Comparison of ENCODE assay signal across 13 mouse cellular contexts in genomic region chr6:144955887-144956547, GRCm38 (mm10).
"Had no signal": no experiment of that assay in that cellular context is flagged by ENCODE, and none has a peak within 500 bp of the region (broad histone marks: within the 10 kb centered on the region; RNA-seq: fewer than 3 reads in every experiment).

No protein-coding gene starts in this region.

- H3K4me3 ChIP-seq: kidney, embryonic 15.5 days; midbrain, embryonic 10.5 days; myocyte; neural tube, embryonic 15.5 days had no signal

- H3K27me3 ChIP-seq: kidney, embryonic 15.5 days had no signal

- H3K27ac ChIP-seq: hindbrain, postnatal 0 days; kidney, embryonic 15.5 days; liver, embryonic 14.5 days; midbrain, embryonic 10.5 days; neural tube, embryonic 15.5 days had no signal

- H3K9ac ChIP-seq: kidney, embryonic 15.5 days; liver, embryonic 14.5 days; neural tube, embryonic 15.5 days had no signal

- ATAC-seq: hindbrain, postnatal 0 days had no signal

- H3K4me2 ChIP-seq: kidney, embryonic 15.5 days; neural tube, embryonic 15.5 days had no signal

- H3K9me3 ChIP-seq: kidney, embryonic 15.5 days; midbrain, embryonic 10.5 days; neural tube, embryonic 15.5 days had no signal

- H3K4me1 ChIP-seq: kidney, embryonic 15.5 days; midbrain, embryonic 10.5 days; neural tube, embryonic 15.5 days had no signal

- DNase-seq: kidney, adult 2 months; kidney, postnatal 14 days; liver; midbrain, embryonic 14.5 days; right cerebral cortex, adult 18-20 months; right cerebral cortex, postnatal 25 days; thymus, postnatal 4 days had no signal

- H3K36me3 ChIP-seq: kidney, embryonic 15.5 days; midbrain, embryonic 10.5 days; neural tube, embryonic 15.5 days had no signal
